Mouse (Mus musculus) CH12.LX (cell line): ENCODE measurements around the gene 1110065P20Rik. TPM values are rescaled to one million over a fixed set of nuclear protein-coding genes. Genes with fewer than 3 reads are reported as not detected.

Source experiments
- DNase-seq: peaks from one replicate; pipeline ENCODE4 v3.0.0-alpha.2; 2013; ENCODE audit errors: extremely low read depth
- H3K27ac ChIP-seq: 2 replicates; pipeline ENCODE4 v1.5.1; 2012; ENCODE audit warnings: low read depth, mild to moderate bottlenecking, control low read depth, moderate library complexity; ENCODE audit not compliant: insufficient read depth
- H3K27me3 ChIP-seq: replicated peaks from 2 replicates; pipeline ENCODE3; 2012; ENCODE audit warnings: inconsistent platforms
- H3K36me3 ChIP-seq, 2 experiments: replicated peaks in 1 of 2; 2 replicates each; pipeline versions ENCODE3 to v1.6.1; 2012; ENCODE audit warnings: inconsistent platforms in 1 of 2, low read length in 1 of 2, mild to moderate bottlenecking in 1 of 2, mixed read lengths in 1 of 2, moderate library complexity in 1 of 2; ENCODE audit not compliant: control insufficient read depth in 1 of 2, insufficient read depth in 1 of 2
- H3K4me1 ChIP-seq, 2 experiments: 2 replicates each; pipeline ENCODE4 v1.6.1; 2012; ENCODE audit warnings: inconsistent platforms in 1 of 2, moderate library complexity in 1 of 2; ENCODE audit not compliant: insufficient read depth in 2 of 2, control insufficient read depth in 1 of 2
- H3K4me2 ChIP-seq: 2 replicates; pipeline ENCODE4 v1.6.1; 2012; ENCODE audit warnings: low read depth, mild to moderate bottlenecking, control low read depth; ENCODE audit not compliant: poor library complexity, insufficient read depth, severe bottlenecking
- H3K4me3 ChIP-seq, 3 experiments: fragments of 150-350 bp in 1 of 3; sonication (generic) in 1 of 3; replicated peaks in 1 of 3; 2 replicates each; pipeline versions ENCODE3 to v1.5.1; 2011 to 2012; ENCODE audit warnings: low read depth in 2 of 3, low read length in 2 of 3, mild to moderate bottlenecking in 2 of 3, moderate library complexity in 2 of 3, control low read depth in 1 of 3, improper control_type of control experiment in 1 of 3, inconsistent platforms in 1 of 3, mixed read lengths in 1 of 3; ENCODE audit not compliant: poor library complexity in 1 of 3
- H3K79me2 ChIP-seq: replicated peaks from 2 replicates; pipeline ENCODE4 v1.6.1; 2012; ENCODE audit warnings: mild to moderate bottlenecking, moderate library complexity; ENCODE audit not compliant: control insufficient read depth, poor library complexity, insufficient read depth, severe bottlenecking; ENCODE audit errors: extremely low read depth
- H3K9ac ChIP-seq: 2 replicates; pipeline ENCODE4 v1.6.1; 2012; ENCODE audit warnings: low read depth, mild to moderate bottlenecking, control low read depth, moderate library complexity; ENCODE audit not compliant: insufficient read depth
- H3K9me3 ChIP-seq: replicated peaks from 2 replicates; pipeline ENCODE3; 2012; ENCODE audit warnings: low read length, inconsistent platforms, mixed read lengths
- BHLHE40 ChIP-seq: IDR thresholded peaks from 2 replicates; pipeline ENCODE4 v1.6.1; 2011; ENCODE audit warnings: mild to moderate bottlenecking, low read depth, low read length, improper control_type of control experiment
- CHD1 ChIP-seq: IDR thresholded peaks from 2 replicates; pipeline ENCODE4 v1.6.1; 2012; ENCODE audit warnings: low read depth, low read length, improper control_type of control experiment, inconsistent platforms
- CHD2 ChIP-seq: IDR thresholded peaks from 2 replicates; pipeline ENCODE4 v1.6.1; 2011; ENCODE audit warnings: low read length, improper control_type of control experiment
- E2F4 ChIP-seq: IDR thresholded peaks from 2 replicates; pipeline ENCODE4 v1.6.1; 2011; ENCODE audit warnings: low read depth, low read length, improper control_type of control experiment; ENCODE audit not compliant: insufficient replicate concordance
- ELF1 ChIP-seq: IDR thresholded peaks from 2 replicates; pipeline ENCODE4 v1.6.1; 2014; ENCODE audit warnings: low read depth, mild to moderate bottlenecking, inconsistent platforms, low read length, improper control_type of control experiment
- GABPA ChIP-seq: IDR thresholded peaks from 2 replicates; pipeline ENCODE4 v1.6.1; 2012; ENCODE audit warnings: low read depth, low read length, improper control_type of control experiment, inconsistent platforms; ENCODE audit not compliant: insufficient replicate concordance
- HCFC1 ChIP-seq: IDR thresholded peaks from 2 replicates; pipeline ENCODE4 v1.6.1; 2012; ENCODE audit warnings: low read depth, mild to moderate bottlenecking, inconsistent platforms, low read length, improper control_type of control experiment
- IRF4 ChIP-seq: IDR thresholded peaks from 2 replicates; pipeline ENCODE4 v1.6.1; 2014; ENCODE audit warnings: low read depth, mild to moderate bottlenecking, inconsistent platforms, low read length, improper control_type of control experiment
- JUN ChIP-seq: IDR thresholded peaks from 2 replicates; pipeline ENCODE4 v1.6.1; 2011; ENCODE audit warnings: low read depth, mild to moderate bottlenecking, low read length, improper control_type of control experiment, moderate library complexity; ENCODE audit not compliant: insufficient read depth
- JUND ChIP-seq: conservative IDR thresholded peaks from 2 replicates; pipeline ENCODE4 v1.6.1; 2011; ENCODE audit warnings: low read depth, low read length, improper control_type of control experiment
- MAFK ChIP-seq: IDR thresholded peaks from 2 replicates; pipeline ENCODE4 v1.6.1; 2011; ENCODE audit warnings: low read length, improper control_type of control experiment; ENCODE audit not compliant: insufficient replicate concordance
- MAX ChIP-seq: IDR thresholded peaks from 2 replicates; pipeline ENCODE4 v1.6.1; 2011; ENCODE audit warnings: low read length, improper control_type of control experiment
- MAZ ChIP-seq: IDR thresholded peaks from 2 replicates; pipeline ENCODE4 v1.6.1; 2012; ENCODE audit warnings: low read depth, mild to moderate bottlenecking, inconsistent platforms, low read length, improper control_type of control experiment, moderate library complexity
- MXI1 ChIP-seq: IDR thresholded peaks from 2 replicates; pipeline ENCODE4 v1.6.1; 2011; ENCODE audit warnings: mild to moderate bottlenecking, low read depth, low read length, improper control_type of control experiment
- NELFE ChIP-seq: IDR thresholded peaks from 2 replicates; pipeline ENCODE4 v1.6.1; 2011; ENCODE audit warnings: low read depth, low read length, improper control_type of control experiment
- NRF1 ChIP-seq: IDR thresholded peaks from 2 replicates; pipeline ENCODE4 v1.6.1; 2014; ENCODE audit warnings: low read depth, mild to moderate bottlenecking, inconsistent platforms, low read length, improper control_type of control experiment, moderate library complexity
- PAX5 ChIP-seq: IDR thresholded peaks from 2 replicates; pipeline ENCODE4 v1.6.1; 2012; ENCODE audit warnings: low read length, inconsistent platforms, mixed read lengths
- POLR2A ChIP-seq: IDR thresholded peaks from 2 replicates; pipeline ENCODE4 v1.6.1; 2011; ENCODE audit warnings: low read depth, mild to moderate bottlenecking, improper control_type of control experiment, low read length
- POLR2AphosphoS2 ChIP-seq: IDR thresholded peaks from 2 replicates; pipeline ENCODE4 v1.6.1; 2011; ENCODE audit warnings: low read depth, low read length, improper control_type of control experiment
- RCOR1 ChIP-seq: conservative IDR thresholded peaks from 2 replicates; pipeline ENCODE4 v1.6.1; 2012; ENCODE audit warnings: low read depth, mild to moderate bottlenecking, inconsistent platforms, low read length, improper control_type of control experiment
- SIN3A ChIP-seq: IDR thresholded peaks from 2 replicates; pipeline ENCODE4 v1.6.1; 2012; ENCODE audit warnings: low read length, improper control_type of control experiment, inconsistent platforms
- SMC3 ChIP-seq: IDR thresholded peaks from 2 replicates; pipeline ENCODE4 v1.6.1; 2011; ENCODE audit warnings: low read depth, low read length, improper control_type of control experiment
- TBP ChIP-seq: conservative IDR thresholded peaks from 2 replicates; pipeline ENCODE4 v1.6.1; 2011; ENCODE audit warnings: low read depth, low read length, improper control_type of control experiment
- TCF12 ChIP-seq: IDR thresholded peaks from 2 replicates; pipeline ENCODE4 v1.6.1; 2014; ENCODE audit warnings: low read depth, mild to moderate bottlenecking, inconsistent platforms, low read length, improper control_type of control experiment
- UBTF ChIP-seq: IDR thresholded peaks from 2 replicates; pipeline ENCODE4 v1.6.1; 2012; ENCODE audit warnings: low read depth, mild to moderate bottlenecking, inconsistent platforms, low read length, improper control_type of control experiment, moderate library complexity
- USF1 ChIP-seq: IDR thresholded peaks from 2 replicates; pipeline ENCODE4 v1.6.1; 2014; ENCODE audit warnings: low read depth, mild to moderate bottlenecking, inconsistent platforms, low read length, improper control_type of control experiment
- USF2 ChIP-seq: conservative IDR thresholded peaks from 2 replicates; pipeline ENCODE4 v1.6.1; 2011; ENCODE audit warnings: low read depth, low read length, improper control_type of control experiment
- ZC3H11A ChIP-seq: IDR thresholded peaks from 2 replicates; pipeline ENCODE4 v1.6.1; 2012; ENCODE audit warnings: low read depth, mild to moderate bottlenecking, inconsistent platforms, low read length, improper control_type of control experiment
- ZKSCAN1 ChIP-seq: IDR thresholded peaks from 2 replicates; pipeline ENCODE4 v1.6.1; 2012; ENCODE audit warnings: low read depth, inconsistent platforms, low read length, improper control_type of control experiment, borderline replicate concordance
- ZNF384 ChIP-seq: IDR thresholded peaks from 2 replicates; pipeline ENCODE4 v1.6.1; 2012; ENCODE audit warnings: low read depth, low read length, improper control_type of control experiment, inconsistent platforms
- dilution Hi-C: fragments of 300-500 bp; cut with MboI; formaldehyde crosslinking; loops from 2 replicates; pipeline ENCODE4 v1.14.3; 2020; ENCODE audit warnings: low sequenced_read_pairs; ENCODE audit not compliant: extremely low pct_unique_long_range_greater_than_20kb, extremely low pct_ligation_motif_present
- in situ Hi-C: fragments of 300-500 bp; cut with MboI; formaldehyde crosslinking; loops from 3 replicates; pipeline ENCODE4 v1.14.3; 2019; ENCODE audit warnings: low sequenced_read_pairs, low pct_ligation_motif_present, low pct_unique_long_range_greater_than_20kb, mixed read lengths
- polyA plus RNA-seq: library from polyadenylated mRNA; unstranded; fragments of >175 nt; gene quantifications from 2 replicates; pipeline ENCODE4 v1.2.1, GENCODE M21; 2012; ENCODE audit warnings: low read depth; ENCODE audit not compliant: insufficient read length
- total RNA-seq, 2 experiments: library from RNA; depleted of rRNA; stranded (reverse); fragments of 300-350 nt in 1 of 2; fragments of >200 nt in 1 of 2; gene quantifications; 2 replicates each; pipeline ENCODE4 v1.2.3; 2012 to 2014

The 1110065P20Rik gene
- total and polyA plus RNA-seq, 3 experiments, result 16.7 to 29.0 (median 28.5) TPM

- dilution Hi-C loops (no loop called here), in situ Hi-C loops (no loop called here)
- Histone ChIP-seq H3K9me3 (no peaks in the 10 kb centered on the region), H3K27ac (no peak overlapping the region), H3K36me3 (peaks cover 52 to 69% of the 10 kb centered on the region in 2 experiments), H3K4me1 (peaks cover 4 to 61% of the 10 kb centered on the region in 2 experiments), H3K9ac (peak overlapping the region; percentile 85), H3K79me2 (peaks cover 25% of the 10 kb centered on the region), H3K27me3 (no peaks in the 10 kb centered on the region), H3K4me2 (peak overlapping the region; percentile 96), H3K4me3 (peak overlapping the region; percentile 96 to 99 (median 97))
- no peak for TF ChIP-seq TCF12
- TF ChIP-seq SIN3A, result no peak
- TF ChIP-seq POLR2AphosphoS2, result no peak
- DNase-seq, result no peak
Measured at GRCm38 (mm10) chr4:124803406-124803805, 47.6 kb downstream of the 1110065P20Rik start.

DNA sequence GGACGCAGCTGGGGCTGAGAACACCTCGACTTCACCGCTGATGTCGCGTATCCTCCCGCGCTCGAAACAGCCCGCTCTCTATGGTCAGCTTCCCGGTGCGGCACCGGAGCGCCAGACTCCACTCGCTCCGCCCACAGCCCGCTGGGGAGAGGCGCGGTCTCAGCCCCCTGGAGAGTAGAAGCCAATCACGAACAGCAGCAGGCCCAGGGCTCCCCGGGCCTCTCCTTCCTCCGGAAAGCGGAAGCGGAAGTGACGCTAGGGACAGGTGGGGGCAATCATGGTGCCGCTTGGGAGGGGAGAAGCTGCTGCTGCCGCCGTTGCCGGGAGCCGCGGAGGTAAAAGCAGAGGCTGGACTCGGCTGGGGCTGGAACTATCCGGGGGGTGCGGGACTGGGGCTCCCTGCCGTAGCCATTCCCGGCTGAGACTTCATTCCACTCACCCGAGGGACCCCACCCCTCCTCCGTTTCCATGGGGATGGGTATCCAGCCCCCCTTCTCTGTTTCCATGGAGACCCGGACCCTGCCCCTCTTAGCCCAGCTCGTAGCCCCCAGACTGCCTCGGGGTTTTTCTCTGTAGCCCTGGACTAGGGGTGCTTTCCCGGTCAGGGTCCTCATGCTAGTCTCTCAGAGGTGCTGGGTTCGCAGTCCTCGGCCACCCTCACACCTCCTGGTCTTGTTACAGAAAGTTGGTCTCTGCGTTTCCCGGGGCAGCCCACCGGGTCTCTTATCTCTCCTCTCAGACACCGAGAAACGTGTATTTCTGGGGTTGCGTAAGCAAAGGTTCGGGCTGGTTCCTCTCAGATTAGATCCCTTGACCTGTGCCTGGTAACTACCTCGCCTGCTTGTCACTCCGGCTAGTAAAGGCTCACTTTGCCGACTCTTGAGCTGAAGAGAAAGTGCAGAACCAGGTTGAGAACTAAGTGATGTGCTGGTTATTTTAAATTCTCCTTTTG, 48.4 kb downstream of the 1110065P20Rik start:
- Histone ChIP-seq H3K9ac (peak overlapping the region; percentile 100), H3K79me2 (peaks cover 21% of the 10 kb centered on the region), H3K4me1 (peaks cover 4 to 53% of the 10 kb centered on the region in 2 experiments), H3K27ac (peak overlapping the region; percentile 99), H3K9me3 (no peaks in the 10 kb centered on the region), H3K4me2 (peak overlapping the region; percentile 96), H3K27me3 (no peaks in the 10 kb centered on the region), H3K4me3 (peak overlapping the region; percentile 96 to 99 (median 97)), H3K36me3 (peaks cover 59 to 69% of the 10 kb centered on the region in 2 experiments)
- dilution Hi-C loops (no loop called here), in situ Hi-C loops (no loop called here)
- peak; percentile 98 for DNase-seq
- TF ChIP-seq MAFK (no peak), MAX (peak; percentile 57; the same call in 1 of the 2 replicates), TCF12 (peak; percentile 90), MAZ (peak; percentile 100), RCOR1 (no peak), UBTF (0 out of 2 replicates have a peak, but pooled peaks have one; percentile 51), JUN (no peak), ZKSCAN1 (no peak), IRF4 (0 out of 2 replicates have a peak, but pooled peaks have one; percentile 41), NELFE (peak; percentile 91), TBP (0 out of 2 replicates have a peak, but pooled peaks have one; percentile 16), SMC3 (no peak), POLR2AphosphoS2 (0 out of 2 replicates have a peak, but pooled peaks have one; percentile 59), USF2 (no peak), CHD2 (peak; percentile 55), SIN3A (peak; percentile 87), POLR2A (peak; percentile 95), E2F4 (no peak), CHD1 (no peak), ZC3H11A (no peak), MXI1 (peak; percentile 63), USF1 (no peak), ELF1 (peak; percentile 88), NRF1 (peak; percentile 35), ZNF384 (no peak), HCFC1 (peak; percentile 91), BHLHE40 (no peak), PAX5 (no peak), JUND (no peak), GABPA (no peak; the same call in 1 of the 2 replicates)
